Mouse (Mus musculus) forebrain, postnatal 0 days (tissue): ENCODE results near the gene Mvd. TPM values are rescaled to one million over a fixed set of nuclear protein-coding genes. Genes with fewer than 3 reads are reported as not detected.

Experiments
- ATAC-seq: fragments of 200-750 bp; cut with Nextera tagmentation; 2 replicates; pipeline ENCODE4 v1.8.0; 2017; ENCODE audit warnings: mild to moderate bottlenecking, moderate library complexity
- DNase-seq: peaks from one replicate; pipeline ENCODE4 v3.0.0-alpha.2; 2015
- H3K27ac ChIP-seq: fragments of 300-500 bp; sonication (generic); 2 replicates; pipeline ENCODE4 v1.5.1; 2014; ENCODE audit warnings: low read depth, mild to moderate bottlenecking, antibody characterized with exemption, low read length, moderate library complexity, mixed read lengths
- H3K27me3 ChIP-seq: fragments of 300-500 bp; sonication (generic); 2 replicates; pipeline ENCODE4 v1.6.1; 2014; ENCODE audit warnings: mild to moderate bottlenecking, low read length, mixed read lengths; ENCODE audit not compliant: insufficient read depth
- H3K36me3 ChIP-seq: fragments of 300-500 bp; sonication (generic); 2 replicates; pipeline ENCODE4 v1.6.1; 2014; ENCODE audit warnings: mild to moderate bottlenecking, moderate library complexity; ENCODE audit not compliant: insufficient read depth
- H3K4me1 ChIP-seq: fragments of 300-500 bp; sonication (generic); 2 replicates; pipeline ENCODE4 v1.6.1; 2014; ENCODE audit warnings: antibody characterized with exemption; ENCODE audit not compliant: insufficient read depth
- H3K4me2 ChIP-seq: fragments of 300-500 bp; sonication (generic); 2 replicates; pipeline ENCODE4 v1.6.1; 2014; ENCODE audit warnings: low read depth, mild to moderate bottlenecking, moderate library complexity
- H3K4me3 ChIP-seq: fragments of 300-500 bp; sonication (generic); 2 replicates; pipeline ENCODE4 v1.5.1; 2014; ENCODE audit warnings: low read depth, low read length, mixed read lengths
- H3K9ac ChIP-seq: fragments of 300-500 bp; sonication (generic); 2 replicates; pipeline ENCODE4 v1.6.1; 2014; ENCODE audit warnings: mild to moderate bottlenecking
- H3K9me3 ChIP-seq: fragments of 300-500 bp; sonication (generic); 2 replicates; pipeline ENCODE4 v1.6.1; 2016; ENCODE audit warnings: low read length
- CTCF ChIP-seq: sonication (generic); IDR thresholded peaks from 2 replicates; pipeline ENCODE4 v1.5.1; 2016; ENCODE audit warnings: antibody characterized with exemption, control low read depth, low read depth
- WGBS: fragments of 180-500 bp; shearing (Covaris S2); extraction: QIAGEN DNeasy Blood & Tissue Kit; methylation state at CpG from one replicate; pipeline ENCODE4 v1.1.7; 2014; 5-methylcytosine and 5-hydroxymethylcytosine counted together
- polyA plus RNA-seq: library from polyadenylated mRNA; unstranded; fragments of >200 nt; fragmentation: Nextera tagmentation; extraction: Ambion mirVana; gene quantifications from 2 replicates; pipeline ENCODE4 v1.2.1, GENCODE M21; 2015
- total RNA-seq: library from RNA; depleted of rRNA; stranded (reverse); fragments of >200 nt; gene quantifications from 2 replicates; pipeline ENCODE4 v1.2.3, GENCODE M21; 2014

Gene Mvd
- total and polyA plus RNA-seq, 2 experiments from 2014 or later = 53.4 to 73.9 TPM

DNA sequence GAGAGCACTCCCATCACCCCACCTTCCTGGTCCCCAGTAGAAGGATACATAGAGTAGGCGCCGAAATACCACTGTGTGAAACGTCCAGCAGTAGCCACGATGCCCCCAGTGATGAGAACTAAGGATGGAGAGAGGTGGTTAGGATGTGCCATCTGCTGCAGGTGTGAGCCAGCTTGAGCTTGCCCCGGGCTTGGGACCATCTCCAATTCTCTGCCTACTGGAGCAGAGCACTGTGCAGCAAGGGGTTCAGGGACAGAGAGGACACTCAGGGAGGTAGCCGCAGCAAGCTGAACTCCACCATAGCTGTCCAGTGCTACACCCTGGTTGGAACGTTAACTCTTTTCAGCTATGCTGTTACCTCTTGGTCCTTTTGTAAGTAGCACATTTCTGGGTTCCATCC lies 15.6 kb downstream of the Mvd start:
- no peak overlapping the region for H3K9ac ChIP-seq
- H3K4me3 ChIP-seq = no peak overlapping the region
- H3K4me1 ChIP-seq = 0 out of 2 replicates have a peak, but pooled peaks cover 4% of the 10 kb centered on the region
- DNase-seq = no peak
- H3K4me2 ChIP-seq = no peak overlapping the region
- H3K27me3 ChIP-seq = no peaks in the 10 kb centered on the region
- no peaks in the 10 kb centered on the region for H3K36me3 ChIP-seq
- WGBS = 89% methylated on average over 7 of the region's 7 CpGs
- no peak for ATAC-seq
- no peak for TF ChIP-seq CTCF
- no peaks in the 10 kb centered on the region for H3K9me3 ChIP-seq
- H3K27ac ChIP-seq = no peak overlapping the region

DNA sequence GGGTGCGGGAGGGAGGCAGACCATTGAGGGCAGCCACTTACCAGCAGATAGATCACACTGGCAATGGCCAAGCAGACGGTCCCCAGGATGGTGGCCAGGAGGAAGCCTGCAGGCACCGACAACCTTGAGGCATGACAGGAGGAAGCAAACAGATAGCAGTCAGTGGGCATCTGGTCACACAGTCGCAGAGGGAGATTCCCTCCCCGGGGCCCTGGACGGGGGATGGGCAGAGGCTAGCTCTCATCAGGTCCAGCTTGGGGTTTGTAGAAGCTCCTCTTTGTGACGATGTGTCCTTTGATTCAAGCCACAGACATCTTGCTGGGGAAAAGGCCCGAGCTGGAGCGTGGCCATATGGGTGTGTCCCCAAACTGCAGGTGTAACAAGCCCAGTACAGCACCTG lies 17.1 kb downstream of the Mvd start:
- H3K27me3 ChIP-seq = no peaks in the 10 kb centered on the region
- DNase-seq (no peak), ATAC-seq (no peak)
- no peak overlapping the region for H3K27ac ChIP-seq
- H3K9me3 ChIP-seq = no peaks in the 10 kb centered on the region
- H3K9ac ChIP-seq = no peak overlapping the region
- no peak overlapping the region for H3K4me3 ChIP-seq
- TF ChIP-seq CTCF = no peak
- no peaks in the 10 kb centered on the region for H3K36me3 ChIP-seq
- H3K4me2 ChIP-seq = no peak overlapping the region
- no peaks in the 10 kb centered on the region for H3K4me1 ChIP-seq
- 85% methylated on average over 9 of the region's 9 CpGs for WGBS

DNA sequence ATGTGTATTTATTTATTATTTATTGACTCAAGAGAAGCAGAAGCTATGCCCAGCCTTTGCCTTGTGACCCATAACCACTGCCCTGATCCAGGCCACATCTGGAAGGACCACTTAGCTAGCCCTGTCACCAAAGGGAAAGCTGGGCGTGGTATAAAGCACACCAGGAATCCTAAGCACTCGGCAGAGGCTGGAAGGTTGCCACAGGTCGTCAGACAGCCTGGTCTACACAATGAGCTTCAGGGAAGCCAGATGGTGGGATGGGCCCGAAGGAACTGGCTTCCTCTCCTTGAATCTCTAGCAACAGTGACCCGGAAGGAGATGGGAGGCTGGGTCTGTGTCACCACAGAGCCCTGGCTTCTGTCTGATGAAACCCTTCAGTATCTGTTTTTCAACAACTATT lies 19.6 kb downstream of the Mvd start:
- no peaks in the 10 kb centered on the region for H3K9me3 ChIP-seq
- H3K27me3 ChIP-seq = no peaks in the 10 kb centered on the region
- H3K4me3 ChIP-seq = no peak overlapping the region
- no peak overlapping the region for H3K27ac ChIP-seq
- no peak overlapping the region for H3K9ac ChIP-seq
- H3K36me3 ChIP-seq = peaks cover 3% of the 10 kb centered on the region; the same call in 1 of the 2 replicates
- H3K4me1 ChIP-seq = no peaks in the 10 kb centered on the region
- ATAC-seq = no peak
- 50% methylated on average over 5 of the region's 5 CpGs for WGBS
- DNase-seq = no peak
- H3K4me2 ChIP-seq = no peak overlapping the region
- TF ChIP-seq CTCF = no peak

DNA sequence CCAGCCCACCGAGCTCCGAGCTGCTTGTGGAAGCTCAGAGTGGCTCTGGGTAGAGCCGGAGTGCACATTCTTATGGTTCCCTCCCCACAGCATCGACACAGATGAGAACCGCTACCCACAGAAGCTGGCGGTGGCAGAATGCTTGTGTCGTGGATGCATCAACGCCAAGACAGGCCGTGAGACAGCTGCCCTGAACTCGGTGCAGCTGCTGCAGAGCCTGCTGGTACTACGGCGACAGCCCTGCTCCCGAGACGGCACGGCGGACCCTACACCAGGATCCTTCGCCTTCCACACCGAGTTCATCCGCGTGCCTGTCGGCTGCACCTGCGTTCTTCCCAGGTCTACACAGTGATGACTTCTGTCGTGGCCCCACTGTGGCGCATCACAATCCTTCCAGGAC lies 20.0 kb downstream of the Mvd start:
- TF ChIP-seq CTCF = no peak
- Histone ChIP-seq H3K27ac (no peak overlapping the region), H3K27me3 (no peaks in the 10 kb centered on the region), H3K4me1 (no peaks in the 10 kb centered on the region), H3K36me3 (peaks cover 6% of the 10 kb centered on the region; the same call in 1 of the 2 replicates), H3K9me3 (no peaks in the 10 kb centered on the region), H3K4me2 (no peak overlapping the region), H3K9ac (no peak overlapping the region), H3K4me3 (no peak overlapping the region)
- ATAC-seq (no peak), DNase-seq (no peak)
- 92% methylated on average over 24 of the region's 24 CpGs for WGBS

DNA sequence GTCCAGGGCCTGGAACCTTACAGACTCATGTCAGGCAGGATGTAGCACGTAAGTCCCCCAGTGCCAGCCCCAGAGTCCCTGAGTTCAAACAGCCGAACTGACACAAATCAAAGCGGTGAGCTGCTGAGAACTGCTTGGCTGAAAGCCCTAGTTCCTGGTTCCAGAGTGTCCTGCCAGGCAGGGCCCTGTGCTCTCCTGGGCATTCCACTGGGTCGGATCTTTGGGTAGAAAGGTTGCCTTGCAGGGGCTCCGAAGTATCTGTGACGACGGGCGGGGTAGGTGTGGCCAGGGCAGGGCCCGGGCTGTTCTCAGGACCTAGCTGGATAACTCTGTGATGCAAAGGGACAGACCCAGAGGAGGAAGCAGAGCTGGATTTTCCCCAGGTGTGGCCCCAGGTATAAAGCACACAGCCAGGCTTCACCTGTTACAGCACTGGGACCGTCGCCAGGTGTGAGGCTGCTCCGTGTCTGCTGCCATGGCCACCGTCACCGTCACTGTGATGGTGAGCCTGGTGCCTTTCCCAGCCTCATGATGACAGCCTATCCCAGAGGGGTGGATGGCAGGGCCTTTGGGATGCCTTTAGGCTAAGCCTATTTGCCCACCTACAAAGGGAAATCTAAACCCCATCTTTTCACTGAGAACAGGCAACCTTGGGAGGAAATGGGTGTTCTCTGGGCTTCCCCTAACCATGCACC lies 21.7 kb downstream of the Mvd start, which contains the start of gene Il17c:
Gene Il17c, plus strand, starts transcription at position 645 of the 695 bp plus-strand sequence.
- Histone ChIP-seq H3K4me2 (no peak within 1 kb of the TSS), H3K9ac (no peak within 1 kb of the TSS), H3K36me3 (peaks cover 20% of the 10 kb centered on the region), H3K4me3 (no peak within 1 kb of the TSS), H3K9me3 (no peaks in the 10 kb centered on the region), H3K27ac (no peak within 1 kb of the TSS), H3K27me3 (no peaks in the 10 kb centered on the region), H3K4me1 (no peaks in the 10 kb centered on the region)
- TF ChIP-seq CTCF = no peak
- no peak for DNase-seq
- ATAC-seq = no peak
- 83% methylated on average over 14 of the region's 14 CpGs for WGBS

DNA sequence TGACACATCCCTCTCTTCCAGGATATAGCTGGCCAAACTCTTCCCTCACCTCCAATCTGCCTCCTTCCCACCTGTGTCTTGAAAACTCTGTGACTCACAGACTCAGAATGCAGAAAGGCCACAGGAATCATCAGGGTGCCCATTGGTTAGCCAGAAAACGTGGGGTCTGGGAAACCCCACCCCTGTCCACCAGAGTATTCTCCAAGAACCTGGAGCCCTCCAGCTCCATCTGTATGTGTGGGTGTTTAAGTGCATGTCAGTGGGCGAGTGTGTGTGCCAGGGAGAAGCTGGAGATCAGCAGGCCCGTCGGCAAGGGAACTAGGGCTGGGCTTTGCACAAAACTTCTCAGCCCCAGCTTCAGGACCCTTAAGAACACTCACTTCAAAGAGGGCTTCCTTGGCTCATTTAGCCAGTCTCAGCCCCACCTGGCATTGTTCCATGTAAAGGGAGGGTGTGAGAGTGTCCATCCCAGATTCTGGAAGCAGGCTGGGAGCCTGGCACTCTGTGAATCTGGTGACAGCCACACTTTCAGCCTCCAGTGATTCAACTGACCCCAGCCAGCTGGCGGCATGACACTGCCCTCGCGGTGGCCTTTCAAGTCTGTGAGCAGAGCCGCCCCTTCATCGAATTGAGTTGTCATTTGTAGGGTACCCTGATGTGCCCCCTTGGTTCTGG lies 23.2 kb downstream of the Mvd start:
- no peak overlapping the region for H3K9ac ChIP-seq
- peak; percentile 23; the same call in 1 of the 2 replicates for ATAC-seq
- no peaks in the 10 kb centered on the region for H3K4me1 ChIP-seq
- H3K36me3 ChIP-seq = peaks cover 35% of the 10 kb centered on the region
- H3K4me3 ChIP-seq = no peak overlapping the region
- no peak for TF ChIP-seq CTCF
- no peaks in the 10 kb centered on the region for H3K9me3 ChIP-seq
- H3K27ac ChIP-seq = no peak overlapping the region
- peak; percentile 11 for DNase-seq
- H3K27me3 ChIP-seq = no peaks in the 10 kb centered on the region
- no peak overlapping the region for H3K4me2 ChIP-seq
- 53% methylated on average over 9 of the region's 9 CpGs for WGBS

DNA sequence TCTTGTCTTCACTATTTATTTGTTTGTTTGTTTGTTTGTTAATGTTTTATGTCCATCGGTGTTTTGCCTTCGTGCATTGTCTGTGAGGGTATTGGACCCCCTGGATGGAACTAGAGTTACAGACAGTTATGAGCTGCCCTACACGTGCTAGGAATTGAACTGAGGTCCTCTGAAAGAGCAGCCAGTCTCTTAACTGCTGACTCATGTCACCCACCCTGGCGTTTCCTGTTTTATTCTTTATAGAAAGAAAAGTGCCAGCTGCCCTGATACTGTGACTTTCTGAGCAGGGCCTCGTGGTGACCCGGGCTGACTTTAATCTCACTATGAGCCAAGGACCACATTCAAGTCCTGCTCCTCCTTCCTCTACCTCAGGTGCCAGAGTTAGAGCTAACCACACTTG lies 27.7 kb downstream of the Mvd start:
- no peaks in the 10 kb centered on the region for H3K4me1 ChIP-seq
- no peak overlapping the region for H3K4me2 ChIP-seq
- no peak overlapping the region for H3K9ac ChIP-seq
- H3K4me3 ChIP-seq = no peak overlapping the region
- no peak for TF ChIP-seq CTCF
- no peak for ATAC-seq
- DNase-seq = no peak
- 93% methylated on average over 6 of the region's 6 CpGs for WGBS
- H3K9me3 ChIP-seq = no peaks in the 10 kb centered on the region
- peaks cover 79% of the 10 kb centered on the region for H3K36me3 ChIP-seq
- no peaks in the 10 kb centered on the region for H3K27me3 ChIP-seq
- H3K27ac ChIP-seq = no peak overlapping the region
